Mouse (Mus musculus): ENCODE measurements around the gene Zfp941. TPM values are rescaled to one million over a fixed set of nuclear protein-coding genes. Genes with fewer than 3 reads are reported as not detected.

Zfp941 gene
- polyA plus RNA-seq, 1 experiment from 2014 or later = 0.87 TPM

DNA sequence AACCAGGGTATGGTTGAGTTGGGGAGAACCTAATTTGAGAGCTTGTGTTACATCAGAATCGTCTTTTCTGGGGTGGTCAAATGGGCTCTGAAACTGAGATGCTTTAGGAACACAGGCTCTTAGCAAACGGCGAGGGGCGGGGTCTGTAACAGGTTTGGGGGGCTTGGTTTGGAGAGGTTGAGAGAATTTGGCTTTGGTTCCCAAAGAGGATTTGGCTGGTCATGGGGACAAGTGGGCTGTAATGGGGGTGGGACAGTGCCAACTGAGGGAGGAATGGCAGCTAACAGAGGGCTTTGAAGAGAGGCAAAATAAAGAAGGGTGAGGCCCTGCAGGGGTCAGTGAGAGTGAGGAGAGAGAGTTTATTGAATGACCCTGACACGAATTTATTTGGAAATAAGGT lies 17.6 kb upstream of the Zfp941 start:
- Histone ChIP-seq H3K4me3 (replicated peaks) (no peak overlapping the region), H3K4me1 (0 out of 2 replicates have a peak, but pooled peaks cover 9% of the 10 kb centered on the region), H3K36me3 (no peaks in the 10 kb centered on the region), H3K9me3 (replicated peaks) (no peaks in the 10 kb centered on the region), H3K27ac (replicated peaks) (no peak overlapping the region), H3K9ac (no peak overlapping the region), H3K4me2 (replicated peaks) (no peak overlapping the region), H3K27me3 (peaks cover 26% of the 10 kb centered on the region)
- ATAC-seq (ENCODE audit: insufficient number of reproducible peaks, low FRiP score, low TSS enrichment, low read depth) = no peak
- 58% methylated on average over 5 of the region's 5 CpGs for WGBS

DNA sequence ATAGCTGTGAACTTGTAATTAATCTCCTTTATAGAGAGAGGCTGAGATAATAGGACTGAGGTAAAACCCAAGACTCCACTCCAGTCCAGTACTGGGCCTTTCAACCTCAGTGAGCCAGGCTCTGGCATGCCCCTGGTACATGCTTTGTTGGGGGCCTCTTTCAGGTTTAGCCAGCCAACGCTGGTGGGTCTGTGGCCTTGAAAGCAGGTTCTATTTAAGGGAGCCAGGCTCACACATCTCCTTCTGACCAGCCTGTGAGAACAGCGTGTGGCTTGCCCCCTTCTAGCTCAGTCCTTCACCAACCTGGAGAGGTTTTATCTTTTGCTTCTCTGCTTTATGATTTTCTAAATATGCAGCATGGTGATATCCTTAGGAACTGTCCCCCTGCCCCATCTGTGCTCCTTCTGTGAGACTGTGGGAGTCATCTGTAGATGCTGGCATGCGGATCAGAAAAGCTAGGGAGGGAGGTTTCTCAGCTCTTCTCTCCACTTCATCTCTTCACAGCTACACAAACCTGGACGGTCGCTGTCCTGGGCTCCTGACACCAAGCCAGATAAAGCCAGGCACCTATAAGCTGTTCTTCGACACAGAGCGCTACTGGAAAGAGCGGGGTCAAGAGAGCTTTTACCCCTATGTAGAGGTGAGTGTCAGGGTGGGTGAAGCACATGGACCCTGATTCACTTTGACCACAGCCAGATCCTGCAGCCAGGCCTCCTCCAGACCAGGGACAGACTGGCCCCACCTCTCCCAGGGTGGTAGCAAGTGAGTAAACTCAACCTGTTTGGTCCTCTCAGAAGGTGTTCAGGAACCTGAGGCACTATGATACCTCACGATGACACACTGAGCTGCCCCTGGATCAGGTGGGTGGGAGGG lies 14.5 kb upstream of the Zfp941 start:
- Histone ChIP-seq H3K9me3 (replicated peaks) (no peaks in the 10 kb centered on the region), H3K36me3 (no peaks in the 10 kb centered on the region), H3K4me1 (0 out of 2 replicates have a peak, but pooled peaks cover 6% of the 10 kb centered on the region), H3K27me3 (peaks cover 7% of the 10 kb centered on the region; the same call in 1 of the 2 replicates), H3K4me3 (replicated peaks) (no peak overlapping the region), H3K27ac (replicated peaks) (no peak overlapping the region), H3K9ac (no peak overlapping the region), H3K4me2 (replicated peaks) (no peak overlapping the region)
- ATAC-seq (ENCODE audit: insufficient number of reproducible peaks, low FRiP score, low TSS enrichment, low read depth) = no peak
- 83% methylated on average over 9 of the region's 9 CpGs for WGBS

DNA sequence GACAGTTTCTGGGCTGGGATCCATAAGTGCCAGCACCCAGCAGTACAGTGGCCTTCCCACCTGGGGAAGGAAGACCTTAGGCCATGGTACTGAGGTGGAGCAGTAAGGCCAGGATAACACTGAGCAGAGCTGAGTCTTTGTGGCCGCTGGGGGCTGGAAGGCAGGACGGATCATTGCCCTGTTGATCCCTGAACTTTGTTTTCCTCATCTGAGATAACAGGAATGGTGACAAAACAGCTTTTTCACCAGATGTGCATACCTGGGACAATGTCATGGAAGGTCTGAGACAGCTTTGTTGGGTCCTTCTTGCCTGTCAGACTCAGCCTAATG lies 13.7 kb upstream of the Zfp941 start:
- H3K27ac ChIP-seq (replicated peaks) = no peak overlapping the region
- H3K4me1 ChIP-seq = no peaks in the 10 kb centered on the region
- H3K4me3 ChIP-seq (replicated peaks) = peak overlapping the region; percentile 16; the same call in 1 of the 2 replicates
- no peak for ATAC-seq (ENCODE audit: insufficient number of reproducible peaks, low FRiP score, low TSS enrichment, low read depth)
- H3K9ac ChIP-seq = no peak overlapping the region
- H3K27me3 ChIP-seq = peaks cover 3% of the 10 kb centered on the region; the same call in 1 of the 2 replicates
- no peaks in the 10 kb centered on the region for H3K9me3 ChIP-seq (replicated peaks)
- no peaks in the 10 kb centered on the region for H3K36me3 ChIP-seq
- WGBS = 73% methylated on average over 2 of the region's 2 CpGs
- peak overlapping the region; percentile 24; the same call in 1 of the 2 replicates for H3K4me2 ChIP-seq (replicated peaks)

DNA sequence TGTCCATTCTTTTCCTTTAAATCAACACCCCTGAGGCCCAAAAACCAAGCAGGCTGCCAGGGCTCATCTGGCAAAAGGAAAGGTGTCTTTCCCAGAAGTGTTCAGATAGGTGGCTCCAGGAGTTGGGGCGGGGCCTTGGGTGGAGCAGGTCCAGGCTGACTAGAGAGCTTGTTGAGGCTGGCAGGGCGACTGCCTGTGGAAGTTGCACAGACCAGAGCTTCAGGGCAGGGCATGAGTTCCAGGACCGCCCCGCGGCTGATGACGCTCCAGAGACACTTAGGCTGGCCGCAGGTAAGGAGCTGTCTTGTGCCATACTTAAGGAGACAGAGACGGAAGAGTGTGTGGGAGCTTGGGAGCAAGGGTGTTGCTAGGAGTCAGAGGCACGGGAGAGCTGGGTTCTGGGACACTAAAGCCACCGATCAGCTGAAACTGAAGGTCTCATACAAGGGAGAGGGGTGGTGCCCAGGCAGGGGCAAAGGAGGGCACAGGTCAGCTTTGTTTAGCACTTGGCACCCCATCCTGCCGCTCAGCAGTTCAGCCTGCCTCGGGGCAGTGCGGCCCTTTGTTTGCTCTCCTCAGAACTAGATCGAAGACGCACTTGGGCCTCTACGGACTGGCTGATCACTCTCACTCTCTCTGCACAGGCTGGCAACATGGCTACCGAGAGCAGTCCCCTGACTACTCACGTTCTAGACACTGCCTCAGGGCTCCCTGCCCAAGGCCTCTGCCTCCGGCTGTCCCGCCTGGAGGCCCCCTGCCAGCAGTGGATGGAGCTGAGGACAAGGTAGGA lies 13.2 kb upstream of the Zfp941 start, which contains the start of gene Urah:
Gene Urah (plus strand): TSS at position 51 of the 790 bp plus-strand sequence.
- no peak; the same call in 1 of the 2 replicates for ATAC-seq (ENCODE audit: insufficient number of reproducible peaks, low FRiP score, low TSS enrichment, low read depth)

DNA sequence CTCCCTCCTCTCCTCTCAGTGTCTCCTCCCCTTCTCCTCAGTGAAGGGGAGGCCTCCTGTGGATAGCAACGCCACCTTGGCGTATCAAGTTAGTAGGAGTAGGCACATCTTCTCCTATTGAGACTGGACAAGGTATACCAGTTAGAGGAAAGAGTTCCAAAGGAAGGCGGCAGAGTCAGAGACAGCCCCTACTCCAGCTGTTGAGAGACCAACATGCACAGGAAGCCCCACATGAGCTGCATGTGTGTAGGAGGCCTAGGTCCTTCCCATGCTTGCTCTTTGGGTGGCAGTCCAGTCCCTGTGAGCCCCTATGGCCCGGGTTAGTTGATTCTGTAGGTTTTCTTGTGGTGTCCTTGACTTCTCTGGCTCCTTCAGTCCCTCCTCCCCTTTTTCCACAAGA lies 11.4 kb upstream of the Zfp941 start:
- no peak overlapping the region for H3K9ac ChIP-seq
- no peak overlapping the region for H3K27ac ChIP-seq (replicated peaks)
- no peaks in the 10 kb centered on the region for H3K36me3 ChIP-seq
- no peak for ATAC-seq (ENCODE audit: insufficient number of reproducible peaks, low FRiP score, low TSS enrichment, low read depth)
- H3K4me3 ChIP-seq (replicated peaks) = no peak overlapping the region
- H3K27me3 ChIP-seq = no peaks in the 10 kb centered on the region
- no peaks in the 10 kb centered on the region for H3K4me1 ChIP-seq
- 85% methylated on average over 4 of the region's 4 CpGs for WGBS
- no peak overlapping the region for H3K4me2 ChIP-seq (replicated peaks)
- H3K9me3 ChIP-seq (replicated peaks) = no peaks in the 10 kb centered on the region

More for the DNA sequence above, 13.2 kb upstream of the Zfp941 start, which contains the start of gene Urah:
- no peaks in the 10 kb centered on the region for H3K27me3 ChIP-seq
- no peak within 1 kb of the TSS for H3K27ac ChIP-seq (replicated peaks)
- WGBS = 25% methylated on average over 20 of the region's 20 CpGs
- H3K9me3 ChIP-seq (replicated peaks) = no peaks in the 10 kb centered on the region
- H3K4me3 ChIP-seq (replicated peaks) = peak within 1 kb of the TSS; percentile 16
- H3K36me3 ChIP-seq = no peaks in the 10 kb centered on the region
- H3K4me1 ChIP-seq = no peaks in the 10 kb centered on the region
- peak within 1 kb of the TSS; percentile 24 for H3K4me2 ChIP-seq (replicated peaks)
- no peak within 1 kb of the TSS for H3K9ac ChIP-seq

DNA sequence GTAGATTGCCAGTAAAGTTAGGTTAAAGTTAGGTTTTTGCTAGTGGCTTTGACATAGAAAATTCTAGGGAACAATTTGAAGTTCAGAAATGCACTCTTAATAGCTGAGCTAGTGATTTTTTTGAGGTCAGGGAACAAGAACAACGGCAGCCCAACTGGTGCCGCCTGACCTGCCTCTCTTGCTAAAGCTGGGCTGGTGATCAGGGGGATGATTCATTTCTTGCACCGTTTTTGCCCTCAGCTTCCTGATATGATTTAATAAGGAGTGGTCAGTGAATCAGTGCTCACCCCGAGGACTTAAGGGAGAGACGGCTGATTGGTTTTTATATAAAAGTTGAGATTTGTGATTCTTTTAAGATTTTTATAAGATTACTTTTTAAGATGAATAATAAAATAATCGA lies 9.5 kb upstream of the Zfp941 start:
- 64% methylated on average over 6 of the region's 6 CpGs for WGBS
- Histone ChIP-seq H3K27ac (replicated peaks) (no peak overlapping the region), H3K9ac (no peak overlapping the region), H3K4me1 (no peaks in the 10 kb centered on the region), H3K4me3 (replicated peaks) (no peak overlapping the region), H3K4me2 (replicated peaks) (no peak overlapping the region), H3K27me3 (no peaks in the 10 kb centered on the region), H3K36me3 (no peaks in the 10 kb centered on the region), H3K9me3 (replicated peaks) (no peaks in the 10 kb centered on the region)
- ATAC-seq (ENCODE audit: insufficient number of reproducible peaks, low FRiP score, low TSS enrichment, low read depth) = no peak

DNA sequence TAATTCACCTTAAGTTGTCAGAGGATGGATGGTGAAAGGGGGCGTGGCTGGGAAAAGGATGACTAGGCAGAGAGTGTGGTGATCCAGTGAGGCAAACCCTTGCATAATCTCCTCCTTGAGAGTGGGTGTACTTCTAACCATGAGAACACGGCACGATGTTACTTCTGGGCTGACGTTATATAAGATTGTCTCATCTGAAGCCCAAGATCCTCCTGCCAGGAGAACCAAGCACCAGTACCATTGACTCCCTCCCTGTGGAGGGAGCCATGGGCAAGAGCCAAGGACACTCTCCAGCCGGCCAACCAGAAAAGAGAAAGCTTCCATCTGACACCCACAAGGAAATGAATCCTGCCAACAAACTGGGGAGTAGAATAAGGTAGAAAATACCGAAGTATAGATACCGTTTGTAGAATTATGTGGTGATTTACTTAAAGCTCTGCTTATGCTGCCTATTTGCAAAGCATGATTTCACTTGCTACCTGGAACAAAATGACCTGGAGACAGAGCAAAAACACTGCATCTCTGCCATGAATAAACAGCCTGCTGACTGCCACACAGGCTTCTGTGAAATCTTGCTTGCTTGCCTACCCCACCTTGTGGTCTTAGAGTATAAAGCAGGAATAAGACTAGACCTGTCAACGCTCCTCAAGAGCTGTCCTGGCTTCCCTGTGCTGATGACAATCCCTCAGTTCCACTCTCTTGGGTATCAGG lies 6.3 kb upstream of the Zfp941 start:
- Histone ChIP-seq H3K4me2 (replicated peaks) (no peak overlapping the region), H3K36me3 (no peaks in the 10 kb centered on the region), H3K9ac (no peak overlapping the region), H3K27me3 (no peaks in the 10 kb centered on the region), H3K4me3 (replicated peaks) (no peak overlapping the region), H3K4me1 (no peaks in the 10 kb centered on the region), H3K27ac (replicated peaks) (no peak overlapping the region), H3K9me3 (replicated peaks) (no peaks in the 10 kb centered on the region)
- no peak for ATAC-seq (ENCODE audit: insufficient number of reproducible peaks, low FRiP score, low TSS enrichment, low read depth)
- WGBS = 33% methylated on average over 8 of the region's 8 CpGs

DNA sequence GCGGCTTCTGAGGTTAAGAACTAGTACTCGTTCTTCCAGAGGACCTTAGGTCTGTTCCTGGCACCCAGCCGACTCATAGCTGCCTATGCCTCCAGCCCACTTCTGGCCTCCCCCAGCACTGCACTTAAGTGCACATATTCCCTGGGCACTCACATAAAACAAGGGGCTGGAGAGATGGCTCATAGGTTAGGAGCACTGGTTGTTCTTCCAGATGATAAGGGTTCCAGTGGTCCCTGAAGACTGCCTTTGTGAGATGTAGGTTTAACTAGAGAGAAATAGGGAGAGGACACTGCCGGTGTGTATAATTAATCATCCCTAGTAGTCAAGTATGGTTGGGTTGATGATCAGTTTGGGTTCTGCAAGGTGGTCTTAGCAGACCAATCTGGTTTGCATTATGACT lies 753 bp upstream of the Zfp941 start:
- H3K4me3 ChIP-seq (replicated peaks) = no peak overlapping the region
- no peaks in the 10 kb centered on the region for H3K4me1 ChIP-seq
- H3K27ac ChIP-seq (replicated peaks) = no peak overlapping the region
- 89% methylated on average over 4 of the region's 4 CpGs for WGBS
- no peak overlapping the region for H3K4me2 ChIP-seq (replicated peaks)
- no peaks in the 10 kb centered on the region for H3K27me3 ChIP-seq
- no peak for ATAC-seq (ENCODE audit: insufficient number of reproducible peaks, low FRiP score, low TSS enrichment, low read depth)
- no peak overlapping the region for H3K9ac ChIP-seq
- H3K9me3 ChIP-seq (replicated peaks) = no peaks in the 10 kb centered on the region
- no peaks in the 10 kb centered on the region for H3K36me3 ChIP-seq

DNA sequence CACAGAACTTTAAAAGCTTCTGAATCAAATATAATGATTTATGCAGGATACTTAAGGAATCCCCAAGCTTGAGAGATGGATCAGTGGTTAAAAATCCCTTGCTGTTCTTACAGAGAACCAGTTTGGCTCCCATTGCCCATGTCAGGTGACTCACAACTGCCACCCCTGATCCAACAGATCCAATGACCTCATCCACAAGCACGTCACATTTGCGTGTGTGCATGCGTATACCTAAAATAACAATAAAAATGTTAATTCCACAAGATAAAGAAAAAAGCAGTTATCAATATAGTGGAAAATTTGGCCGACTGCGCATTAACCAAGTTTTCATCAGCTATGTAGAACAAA lies 699 bp downstream of the Zfp941 start:
- Histone ChIP-seq H3K9me3 (replicated peaks) (no peaks in the 10 kb centered on the region), H3K9ac (no peak overlapping the region), H3K36me3 (no peaks in the 10 kb centered on the region), H3K4me3 (replicated peaks) (peak overlapping the region; percentile 45), H3K4me1 (no peaks in the 10 kb centered on the region), H3K4me2 (replicated peaks) (peak overlapping the region; percentile 65), H3K27ac (replicated peaks) (no peak overlapping the region), H3K27me3 (no peaks in the 10 kb centered on the region)
- ATAC-seq (ENCODE audit: insufficient number of reproducible peaks, low FRiP score, low TSS enrichment, low read depth) = no peak
- 35% methylated on average over 5 of the region's 5 CpGs for WGBS

DNA sequence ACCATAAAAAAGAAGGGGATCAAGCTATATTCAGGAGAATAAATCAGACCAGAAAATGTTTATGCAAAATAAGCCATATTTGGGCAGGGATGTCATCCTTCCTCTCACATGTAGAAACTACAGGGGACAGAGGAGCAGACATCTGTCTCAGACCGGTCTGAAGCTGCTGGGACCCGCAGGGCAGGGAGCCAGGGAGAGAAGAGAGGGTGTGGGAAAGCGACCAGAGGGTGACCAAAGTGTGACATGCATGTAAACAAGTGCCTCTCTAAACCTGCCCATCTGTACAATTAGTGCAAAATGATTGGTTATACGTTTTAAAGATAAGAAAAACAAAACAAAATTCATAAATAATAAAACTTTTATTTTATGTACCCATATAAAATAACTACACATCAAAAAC lies 1.8 kb downstream of the Zfp941 start:
- no peak overlapping the region for H3K27ac ChIP-seq (replicated peaks)
- no peaks in the 10 kb centered on the region for H3K27me3 ChIP-seq
- no peak overlapping the region for H3K4me2 ChIP-seq (replicated peaks)
- H3K9me3 ChIP-seq (replicated peaks) = no peaks in the 10 kb centered on the region
- no peak overlapping the region for H3K9ac ChIP-seq
- no peaks in the 10 kb centered on the region for H3K4me1 ChIP-seq
- H3K36me3 ChIP-seq = no peaks in the 10 kb centered on the region
- 72% methylated on average over 4 of the region's 4 CpGs for WGBS
- H3K4me3 ChIP-seq (replicated peaks) = no peak overlapping the region
- no peak for ATAC-seq (ENCODE audit: insufficient number of reproducible peaks, low FRiP score, low TSS enrichment, low read depth)

DNA sequence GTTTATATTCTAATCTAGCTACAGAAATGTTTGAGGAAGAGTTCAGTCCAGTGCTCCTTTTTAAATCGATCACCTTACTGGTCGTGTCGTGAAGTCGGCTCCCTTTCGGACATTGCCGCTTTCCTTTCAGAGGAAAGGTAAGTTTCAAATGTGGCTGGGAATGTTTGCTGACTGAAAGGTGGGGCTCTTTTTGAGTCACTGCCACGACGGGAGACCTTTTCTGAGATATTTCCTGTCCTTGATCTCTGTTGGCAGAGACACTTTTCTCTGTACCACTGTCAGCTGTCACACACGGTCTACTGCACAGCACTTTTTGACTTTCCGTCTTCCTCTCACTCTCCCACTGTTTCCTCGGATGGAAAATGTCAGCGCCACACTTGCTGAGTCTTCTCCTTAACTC lies 9.1 kb downstream of the Zfp941 start:
- Histone ChIP-seq H3K36me3 (no peaks in the 10 kb centered on the region), H3K9me3 (replicated peaks) (no peaks in the 10 kb centered on the region), H3K27me3 (no peaks in the 10 kb centered on the region), H3K9ac (no peak overlapping the region), H3K27ac (replicated peaks) (no peak overlapping the region), H3K4me2 (replicated peaks) (no peak overlapping the region), H3K4me1 (no peaks in the 10 kb centered on the region), H3K4me3 (replicated peaks) (no peak overlapping the region)
- WGBS = 91% methylated on average over 12 of the region's 12 CpGs
- no peak for ATAC-seq (ENCODE audit: insufficient number of reproducible peaks, low FRiP score, low TSS enrichment, low read depth)

Measured in embryonic facial prominence, embryonic 15.5 days (tissue).